Mouse (Mus musculus) T-helper 2 cell (primary cell): ENCODE measurements around the gene Agxt.

Experiments used
- in situ Hi-C: fragments of 300-600 bp; cut with MboI, MseI; formaldehyde crosslinking; loops from one replicate; pipeline ENCODE4 v1.15.1; 2025; ENCODE audit warnings: high pct_unique_total_duplicates

Gene Agxt

DNA sequence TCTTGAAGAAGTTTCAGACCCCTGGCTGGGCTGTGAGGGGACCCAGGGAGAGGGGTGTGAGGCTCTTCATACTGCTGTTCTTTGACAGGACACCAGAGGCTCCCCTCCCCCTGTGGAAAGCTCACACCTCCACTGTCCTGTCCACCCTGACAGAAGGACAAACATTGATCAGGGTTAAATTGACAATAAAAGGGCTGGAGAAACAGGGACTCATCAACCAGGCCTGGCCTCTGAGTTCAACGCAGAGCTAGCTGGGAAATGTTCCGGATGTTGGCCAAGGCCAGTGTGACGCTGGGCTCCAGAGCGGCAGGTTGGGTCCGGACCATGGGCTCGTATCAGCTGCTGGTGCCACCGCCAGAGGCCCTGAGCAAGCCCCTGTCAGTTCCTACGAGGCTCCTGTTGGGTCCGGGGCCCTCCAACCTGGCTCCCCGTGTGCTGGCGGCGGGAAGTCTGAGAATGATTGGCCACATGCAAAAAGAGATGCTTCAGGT, at the start of gene Agxt:
Gene Agxt (plus strand): TSS at position 205 of the 491 bp plus-strand sequence.
- in situ Hi-C loops = loop anchor here (10.0 kb wide), 1 partner anchor 600 kb away; no protein-coding TSS in a partner anchor

DNA sequence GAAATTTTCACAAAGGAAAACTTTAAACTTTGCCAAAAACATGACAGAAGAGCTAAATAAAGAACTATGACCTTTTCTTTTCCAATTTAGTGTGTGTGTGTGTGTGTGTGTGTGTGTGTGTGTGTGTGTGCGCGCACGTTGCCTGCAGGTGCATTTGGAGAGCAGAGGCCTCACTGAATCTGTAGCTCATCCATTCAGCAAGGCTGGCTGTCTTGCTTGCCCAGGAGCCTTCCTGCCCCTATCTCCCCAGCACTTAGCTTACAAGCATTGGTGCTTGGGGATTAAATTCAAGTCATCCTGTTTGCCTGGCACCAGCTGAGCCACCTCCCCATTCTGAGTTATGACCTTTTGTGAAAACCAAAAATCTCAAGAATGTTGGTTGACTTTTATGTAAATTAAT, 42.5 kb upstream of the Agxt start:
- in situ Hi-C loops = no loop called here

DNA sequence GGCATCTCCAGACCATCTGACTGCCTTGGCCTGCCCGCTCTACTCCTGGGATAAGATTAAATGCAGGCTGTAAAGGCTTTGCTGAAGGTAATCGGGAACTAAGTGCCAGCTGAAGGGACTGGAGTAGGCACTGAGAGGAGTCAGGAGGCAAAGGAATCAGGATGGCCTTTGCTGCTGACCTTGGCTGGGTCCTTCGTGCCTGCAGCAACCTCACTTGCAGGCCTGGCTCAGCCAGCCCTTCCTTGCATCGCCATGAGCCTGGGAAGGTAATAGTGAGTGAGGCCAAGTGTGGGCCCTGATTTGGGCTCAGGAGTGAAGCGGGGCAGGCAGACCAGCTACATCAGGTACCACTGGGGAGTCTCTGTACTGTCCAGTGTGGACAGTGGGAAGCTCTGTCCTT, 36.1 kb upstream of the Agxt start:
- in situ Hi-C loops = no loop called here

DNA sequence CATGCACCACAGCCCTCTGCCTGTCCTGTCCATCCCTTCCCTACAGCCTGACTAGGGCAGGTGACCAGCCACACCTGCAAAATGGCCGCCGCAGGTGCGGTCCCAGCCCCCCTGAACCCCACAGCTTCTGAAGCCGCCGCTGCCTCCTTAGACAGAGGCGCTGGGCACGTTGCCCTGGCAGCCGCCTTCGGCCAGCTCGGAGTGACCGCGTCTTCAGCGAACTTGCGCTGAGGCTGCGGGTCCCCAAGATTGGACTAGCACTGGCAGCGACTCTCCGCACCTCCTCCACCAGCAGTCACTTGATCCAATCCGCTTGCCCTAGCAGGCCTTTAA, 34.8 kb upstream of the Agxt start:
- in situ Hi-C loops = no loop called here

DNA sequence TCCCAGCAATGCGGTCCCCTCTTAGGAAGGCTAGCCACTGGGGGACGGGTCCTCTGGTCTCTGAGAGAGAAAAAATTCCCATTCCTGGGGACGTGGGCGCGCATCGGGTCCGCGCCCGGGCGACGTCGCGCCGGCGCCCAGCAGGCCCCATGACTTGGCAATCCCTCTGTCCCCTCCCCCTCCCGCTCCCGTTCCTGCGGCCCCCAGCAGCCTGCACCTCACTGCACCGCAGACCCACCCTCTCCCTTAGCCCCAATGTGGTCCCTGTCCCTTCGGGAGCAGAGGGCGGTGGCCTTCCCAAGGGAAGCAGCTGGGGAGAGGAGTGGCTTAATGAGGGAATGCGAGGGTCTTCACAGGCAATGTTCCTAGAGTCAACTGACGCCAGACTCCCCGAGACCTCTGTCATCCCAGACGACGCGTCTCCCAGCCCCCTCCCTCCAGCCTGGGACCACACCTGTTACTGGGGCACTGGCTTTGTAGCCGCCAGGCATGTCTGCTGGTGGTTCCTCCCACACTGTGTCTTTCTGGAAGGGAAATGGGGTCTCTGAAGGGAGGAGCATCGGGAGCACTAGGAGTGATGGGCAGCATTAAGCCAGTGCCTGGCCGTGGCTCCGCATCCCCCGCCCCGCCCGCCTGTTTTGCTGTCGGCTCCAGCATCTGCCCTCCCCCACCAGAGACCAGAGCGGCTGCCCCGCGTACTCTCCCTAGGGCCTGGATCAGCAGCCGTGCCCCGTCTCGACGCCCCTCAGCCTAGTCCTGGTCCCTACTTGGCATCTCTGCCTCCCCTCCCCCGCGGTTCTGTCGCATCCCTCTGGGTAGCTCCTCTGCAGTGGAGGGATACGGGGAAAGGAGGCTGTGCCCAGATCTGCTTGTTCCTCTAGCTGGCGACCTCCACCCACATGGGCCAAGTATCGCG, 34.2 kb upstream of the Agxt start:
- in situ Hi-C loops = no loop called here

DNA sequence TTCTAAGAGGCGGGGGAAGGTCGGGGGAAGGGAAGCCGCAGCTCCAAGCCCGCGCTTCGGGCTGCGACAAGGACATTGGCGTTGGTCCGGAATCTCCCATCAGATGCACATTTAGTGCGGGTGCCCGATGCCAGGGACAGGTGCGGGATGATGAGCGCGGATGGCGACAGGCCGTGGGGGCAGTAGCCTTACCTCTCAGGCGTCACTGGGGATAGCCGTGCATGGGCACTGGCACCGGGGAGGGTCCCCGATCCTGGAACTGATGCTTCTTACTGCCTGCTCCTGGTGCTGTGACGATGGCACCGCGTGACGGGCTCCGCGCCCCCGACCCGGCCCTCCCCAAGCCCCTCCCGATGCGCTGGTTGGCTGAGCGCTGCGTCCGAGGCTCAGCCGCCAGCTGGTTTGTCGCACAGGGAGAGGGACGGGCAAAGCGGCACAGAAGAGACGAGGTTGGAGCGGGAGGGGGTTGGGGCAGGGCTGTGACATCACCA, 33.4 kb upstream of the Agxt start, which contains the start of gene Kif1a:
Gene Kif1a (minus strand): TSS at position 381 of the 491 bp plus-strand sequence.
- in situ Hi-C loops = no loop called here

DNA sequence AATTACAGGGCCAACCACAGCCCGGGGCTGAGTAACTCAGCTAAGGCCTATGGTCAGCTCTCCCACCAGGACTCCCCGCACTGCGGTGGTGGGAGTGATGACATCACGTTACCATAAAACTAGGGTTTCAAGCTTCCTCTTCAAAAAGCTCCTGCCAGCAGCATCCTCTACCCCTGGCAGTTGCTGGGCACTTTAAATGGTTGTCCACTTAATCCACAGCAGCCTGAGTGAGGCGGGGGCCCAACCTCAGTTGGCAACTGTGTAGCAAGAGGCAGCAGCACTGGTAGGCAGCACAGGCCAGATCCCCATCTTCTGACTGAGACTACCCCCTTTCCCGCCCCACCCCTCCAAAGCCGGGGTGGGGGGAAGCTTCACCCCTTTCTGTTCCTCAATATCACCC, 32.3 kb upstream of the Agxt start:
- in situ Hi-C loops = no loop called here

DNA sequence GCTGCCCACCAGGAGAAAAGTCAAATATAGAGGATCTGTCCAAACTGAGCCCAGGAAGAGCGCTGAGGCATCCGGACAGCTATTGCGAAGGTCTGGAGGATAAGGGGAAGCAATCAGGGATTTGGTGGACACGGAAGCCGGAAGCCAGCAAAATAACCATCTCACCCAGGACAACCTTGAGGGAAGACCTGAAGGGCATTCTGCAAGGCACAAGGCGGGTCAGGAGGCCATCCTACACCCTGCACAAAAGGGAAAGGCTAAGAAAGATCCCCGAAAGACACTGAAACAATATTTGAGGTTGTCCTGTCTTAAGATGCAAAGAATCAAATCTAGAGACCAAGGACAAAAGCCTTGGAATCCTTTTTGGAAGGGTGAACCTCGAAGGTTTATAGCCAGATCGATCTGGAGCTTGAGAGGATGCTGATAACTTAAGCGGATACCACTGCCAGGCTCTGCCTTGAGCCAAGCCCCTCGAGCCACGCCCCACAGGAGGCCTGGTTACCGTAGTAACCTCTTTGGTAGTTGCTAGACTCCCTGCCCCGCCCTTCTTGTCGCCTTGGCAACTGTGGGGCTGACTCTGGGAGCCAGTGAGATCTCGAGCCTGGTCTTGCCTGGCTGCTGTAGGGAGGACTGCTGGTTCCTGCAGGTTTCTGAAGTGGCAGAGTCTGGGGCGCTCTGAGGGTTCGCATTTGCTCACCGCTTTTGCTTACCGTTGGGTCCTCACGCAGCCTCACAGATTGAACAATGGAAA, 20.2 kb upstream of the Agxt start:
- in situ Hi-C loops = no loop called here

DNA sequence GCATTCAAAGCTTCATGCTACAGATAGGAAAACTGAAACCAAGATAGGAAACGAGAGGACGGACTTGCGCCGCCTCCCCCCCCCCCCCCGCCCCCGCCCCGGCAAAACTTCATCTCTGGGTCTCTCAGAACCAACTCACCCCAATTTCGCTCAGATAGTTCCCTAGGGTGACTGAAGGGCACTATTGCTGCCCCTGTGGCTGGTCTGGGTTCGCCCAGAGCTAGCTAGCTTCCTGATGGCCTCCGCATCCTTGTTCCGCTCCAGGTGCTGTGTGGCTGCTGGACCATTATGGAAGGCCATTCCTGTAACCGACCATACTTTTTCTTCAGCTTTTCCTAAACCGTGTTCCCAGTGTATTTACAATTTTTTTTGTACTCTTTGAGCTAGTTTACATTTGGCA, 19.6 kb upstream of the Agxt start:
- in situ Hi-C loops = no loop called here

DNA sequence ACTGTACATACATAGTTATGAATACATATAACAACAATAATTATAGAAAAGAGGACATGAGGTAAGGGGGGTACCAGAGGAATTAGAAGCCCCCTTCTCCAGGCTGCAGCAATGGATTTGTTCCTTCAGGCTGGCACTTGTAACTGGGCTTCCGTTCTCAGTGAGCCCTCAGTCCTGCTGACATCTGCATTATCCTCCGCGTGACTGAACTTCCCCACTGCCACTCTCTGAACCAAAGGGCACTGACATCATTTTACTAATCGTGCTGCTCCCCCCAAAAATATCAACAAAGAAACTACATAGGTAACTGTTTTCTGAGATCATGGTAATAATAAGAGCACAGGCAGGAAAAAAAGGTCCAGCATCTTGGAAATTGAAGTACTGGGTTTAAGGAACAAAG, 16.2 kb upstream of the Agxt start:
- in situ Hi-C loops = no loop called here

DNA sequence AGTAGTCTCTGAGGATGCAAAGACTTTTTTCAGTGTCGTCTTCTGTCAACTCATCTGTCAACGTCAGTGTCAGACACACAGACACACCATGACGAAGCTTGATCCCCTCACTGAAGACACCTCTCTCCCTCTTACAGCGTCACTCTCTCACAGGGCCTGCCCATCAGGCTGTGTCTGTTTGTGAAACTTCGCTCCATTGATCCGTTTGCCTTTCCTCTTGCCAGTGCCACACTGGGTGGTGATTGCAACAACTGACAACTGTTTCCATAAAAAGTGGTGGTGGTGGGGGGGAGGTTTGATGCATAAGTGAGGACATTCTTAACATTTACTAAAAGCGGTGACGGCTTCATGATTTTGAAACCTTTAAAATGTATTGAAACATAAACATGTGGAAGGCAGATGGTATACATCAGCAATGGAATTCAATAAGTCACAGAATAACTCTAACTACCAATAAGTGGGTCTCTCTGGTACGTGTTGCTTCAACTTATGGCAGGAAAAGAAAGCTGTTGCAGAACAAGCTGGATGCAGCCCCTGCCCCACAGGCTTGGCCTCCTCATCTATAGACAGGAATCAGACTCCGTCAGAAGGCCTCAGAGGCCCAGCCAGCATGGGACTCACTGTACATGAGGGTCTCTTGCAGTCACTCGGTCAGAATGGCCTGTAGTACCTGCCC, 11.7 kb upstream of the Agxt start:
- in situ Hi-C loops = no loop called here

DNA sequence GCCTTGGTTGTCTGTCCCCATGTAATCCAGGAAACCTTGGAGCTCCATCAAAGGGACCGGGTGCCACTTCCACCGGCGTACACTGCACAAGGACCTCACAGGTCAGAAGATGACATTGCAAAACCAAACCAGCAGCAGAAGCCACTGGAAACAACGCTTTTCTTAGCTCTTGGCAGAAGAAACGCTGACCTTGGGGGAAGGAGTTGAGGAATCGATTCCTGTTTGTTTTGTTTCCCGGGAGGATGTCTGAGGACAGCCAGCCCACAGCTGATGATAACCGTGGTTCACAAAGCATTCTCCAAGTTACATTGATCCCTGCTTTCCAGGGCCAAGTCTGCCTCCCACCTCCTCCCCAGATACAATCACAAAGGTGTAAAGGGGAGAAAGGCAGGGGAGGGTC, 11.0 kb upstream of the Agxt start:
- in situ Hi-C loops = no loop called here

DNA sequence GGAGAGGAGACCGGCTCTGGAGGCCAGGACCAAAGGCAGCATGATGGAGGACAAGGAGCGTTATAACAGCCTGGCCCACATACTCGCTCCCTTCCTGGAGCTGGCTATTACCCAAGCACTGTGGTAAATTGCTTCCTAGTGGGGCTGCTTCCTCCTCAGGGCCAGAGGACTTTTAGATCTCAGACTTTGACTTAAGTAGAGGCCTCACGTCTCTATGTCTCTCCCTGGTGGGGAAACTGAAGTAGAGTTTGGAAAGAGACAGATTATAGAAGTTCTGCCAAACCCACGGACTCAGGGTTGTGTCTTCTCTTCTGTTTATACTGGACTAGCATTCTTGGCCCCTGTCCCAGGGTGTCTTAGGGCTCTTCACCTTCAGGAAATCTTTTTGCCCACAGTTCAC, 9.8 kb upstream of the Agxt start:
- in situ Hi-C loops = no loop called here

DNA sequence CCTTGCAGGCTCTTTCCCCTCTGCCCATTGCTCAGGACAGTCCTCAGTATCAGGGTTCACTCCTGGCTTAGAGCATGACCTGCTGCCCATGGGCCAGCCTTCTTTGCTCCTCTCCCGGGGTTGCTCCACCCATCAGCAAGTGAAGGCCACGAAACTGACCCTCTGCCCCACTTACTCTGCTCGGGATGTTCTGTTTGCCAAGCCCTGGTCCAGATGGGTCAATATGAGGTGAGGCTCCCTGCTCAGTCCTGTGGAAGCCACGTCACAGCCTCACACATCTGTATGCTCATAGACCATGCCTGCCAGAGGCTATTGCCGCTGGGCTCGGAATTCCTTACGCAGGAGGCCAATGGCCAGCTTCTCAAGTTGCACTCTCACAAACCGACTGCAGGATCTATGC, 6.8 kb upstream of the Agxt start:
- in situ Hi-C loops = no loop called here

DNA sequence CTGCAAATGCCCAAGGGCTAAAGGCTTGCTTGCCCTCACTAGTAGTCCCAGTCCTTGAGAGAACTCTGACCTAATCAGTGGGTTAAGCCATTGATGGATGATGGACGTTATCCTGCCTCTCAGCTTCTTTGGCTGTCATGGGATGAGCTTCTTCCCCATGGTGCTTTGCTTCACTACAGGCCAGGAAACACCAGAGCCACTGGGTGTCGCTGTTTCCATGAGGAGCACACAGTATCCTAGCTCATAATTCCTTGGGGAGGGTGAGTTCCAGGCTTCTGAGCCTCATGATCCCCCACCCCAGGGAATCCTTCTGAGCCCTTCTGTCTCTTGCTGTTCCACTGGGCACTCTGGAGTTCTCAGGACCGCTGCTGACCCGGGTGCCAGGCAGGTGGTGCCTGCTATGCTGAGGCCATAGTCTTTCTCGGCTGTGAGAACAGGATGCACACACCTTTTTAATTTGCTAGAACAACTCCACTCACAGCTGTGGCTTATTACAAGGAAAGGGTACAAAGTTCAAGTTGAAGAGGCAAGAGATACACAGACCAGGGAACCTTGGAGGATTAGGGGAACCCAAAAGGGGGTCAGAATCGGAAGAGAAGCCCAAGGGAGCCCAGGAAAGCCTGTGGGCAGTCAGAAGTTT, 6.2 kb upstream of the Agxt start:
- in situ Hi-C loops = no loop called here

DNA sequence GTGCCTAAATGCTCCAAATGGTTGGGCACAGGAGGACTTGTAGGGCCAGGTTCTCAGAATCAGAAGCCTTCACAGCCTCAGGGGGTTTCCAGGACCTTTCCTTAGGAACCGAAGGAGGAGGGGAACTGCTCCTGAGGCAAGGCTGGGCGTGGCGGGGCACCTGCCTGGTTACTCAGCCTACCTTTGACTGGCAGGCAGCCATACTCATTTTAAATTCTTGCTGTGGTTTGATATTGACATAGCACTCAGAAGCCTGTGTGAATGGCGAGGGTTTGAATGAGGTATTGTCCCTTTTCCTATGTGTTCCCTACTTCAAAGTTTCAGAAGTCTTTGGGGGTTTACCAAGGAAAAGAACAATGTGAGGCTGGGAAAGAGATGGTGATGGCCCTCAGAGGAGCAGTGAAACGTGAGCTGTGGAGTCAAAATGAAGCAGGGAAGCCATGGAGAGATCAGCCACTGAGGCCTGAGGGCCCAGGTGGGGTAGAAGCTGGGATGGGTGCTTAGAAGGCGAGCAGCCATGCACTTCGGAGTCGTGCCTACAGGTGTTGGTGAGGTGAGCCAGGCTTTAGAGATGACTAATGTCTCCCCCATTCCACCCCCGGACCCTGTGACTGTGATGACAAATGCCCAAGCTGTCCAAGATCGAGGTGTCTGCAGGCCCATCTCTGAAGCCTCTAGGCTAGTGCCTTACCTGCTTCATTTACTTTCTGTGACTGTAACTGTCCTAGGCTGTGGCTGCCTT, 4.6 kb upstream of the Agxt start:
- in situ Hi-C loops = loop anchor here (10.0 kb wide), 1 partner anchor 596 kb away; no protein-coding TSS in a partner anchor

DNA sequence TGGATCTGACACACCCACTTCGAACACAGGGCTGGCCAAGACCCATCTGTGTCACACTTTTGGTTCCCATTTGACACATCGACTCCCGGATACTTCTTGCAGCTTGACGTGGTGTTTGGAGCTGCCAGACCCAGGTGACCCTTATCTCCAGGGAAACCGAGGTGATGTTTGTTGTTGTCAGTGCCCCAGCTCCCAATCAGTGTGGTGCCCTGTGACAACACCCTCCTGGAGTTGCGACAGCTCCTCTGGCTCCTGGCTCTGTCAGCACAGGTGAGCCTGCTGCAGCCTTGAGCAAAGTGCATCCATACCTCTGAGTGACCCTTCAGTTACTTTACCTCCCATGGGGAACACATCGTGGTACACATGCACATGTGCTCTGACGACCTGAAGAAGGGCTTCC, 2.4 kb upstream of the Agxt start:
- in situ Hi-C loops = loop anchor here (10.0 kb wide), 1 partner anchor 598 kb away; no protein-coding TSS in a partner anchor

DNA sequence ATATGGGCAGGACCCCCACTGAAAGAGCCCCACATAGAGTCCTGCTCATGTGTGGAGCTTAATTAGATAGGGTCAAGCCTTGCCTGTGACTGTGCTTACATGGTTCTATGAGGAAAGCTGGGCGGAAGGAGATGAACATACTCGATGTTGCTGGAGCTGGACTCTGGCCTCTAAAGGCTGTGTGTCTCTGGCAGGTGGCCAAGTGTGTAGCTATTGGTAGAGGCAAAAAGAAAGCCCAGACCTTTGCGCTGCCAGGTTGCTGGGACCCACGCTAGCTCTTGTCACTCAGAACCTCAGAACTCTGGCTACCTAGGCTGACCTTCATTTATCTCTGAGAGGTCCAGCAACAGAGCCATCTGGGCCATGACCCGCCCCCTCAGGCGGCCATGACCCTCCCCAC, 3.5 kb downstream of the Agxt start:
- in situ Hi-C loops = loop anchor here (10.0 kb wide), 1 partner anchor 604 kb away; no protein-coding TSS in a partner anchor

DNA sequence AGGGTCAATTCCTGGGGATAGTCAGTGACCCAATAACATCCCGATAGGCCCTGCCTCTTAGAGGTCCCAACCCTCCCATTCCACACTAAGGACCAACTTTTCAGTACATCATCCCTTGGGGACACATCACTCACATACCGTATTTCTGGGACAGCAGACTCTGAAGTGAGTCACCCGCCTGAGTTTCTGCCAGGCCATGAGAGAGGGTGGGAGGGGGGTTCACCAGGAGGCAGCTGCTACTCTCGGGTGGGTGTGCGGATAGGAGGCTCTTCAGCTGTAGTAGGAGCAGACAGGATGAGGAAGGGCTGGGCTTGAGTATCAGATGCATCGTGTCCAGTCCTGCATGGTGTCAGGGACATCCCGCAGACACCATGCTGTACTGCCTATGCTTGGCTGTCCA, 4.7 kb downstream of the Agxt start:
- in situ Hi-C loops = loop anchor here (10.0 kb wide), 1 partner anchor 605 kb away; no protein-coding TSS in a partner anchor

DNA sequence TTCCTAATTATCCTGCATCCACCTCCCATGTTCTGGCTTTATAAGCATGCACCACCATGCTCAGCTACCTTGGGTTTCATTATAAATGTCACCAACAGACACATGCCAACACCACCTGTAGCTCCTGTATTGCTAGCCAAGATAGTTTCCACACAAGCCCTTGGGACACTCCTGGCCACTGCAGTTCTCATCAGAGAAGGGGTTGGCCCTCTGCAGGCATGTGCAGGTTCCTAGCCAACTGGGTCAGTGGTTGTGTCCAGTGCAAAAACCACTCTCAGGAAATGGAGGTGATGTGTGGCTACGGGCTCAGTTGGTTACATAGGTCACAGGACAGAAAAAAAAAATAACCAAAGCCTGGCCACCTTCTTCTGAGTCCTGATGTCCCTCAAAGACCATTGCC, 7.8 kb downstream of the Agxt start:
- in situ Hi-C loops = no loop called here

DNA sequence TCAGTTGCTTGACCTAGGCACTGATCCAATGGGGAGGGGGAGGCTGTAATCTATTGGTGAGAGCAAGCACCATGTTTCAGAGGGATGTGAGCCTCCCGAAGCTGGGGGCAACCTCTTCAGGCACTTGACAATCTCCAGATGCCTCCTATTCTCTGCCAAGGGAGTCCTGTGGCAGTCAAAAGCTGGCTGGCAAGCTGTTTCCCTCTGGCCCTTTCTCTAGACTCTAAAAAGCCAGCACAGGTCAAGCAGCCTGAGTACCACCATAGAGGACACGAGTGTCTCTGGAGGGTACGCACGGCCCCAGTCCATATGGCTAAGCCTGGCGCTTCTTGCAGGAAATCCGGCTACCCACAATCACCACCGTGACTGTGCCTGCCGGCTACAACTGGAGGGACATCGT, 9.1 kb downstream of the Agxt start:
- in situ Hi-C loops = no loop called here
